Mouse (Mus musculus): ENCODE data around the gene Camta2. TPM values are rescaled to one million over a fixed set of nuclear protein-coding genes. Genes with fewer than 3 reads are reported as not detected.

Camta2 gene
- polyA plus RNA-seq, 1 experiment from 2014 or later, result 9.2 TPM

DNA sequence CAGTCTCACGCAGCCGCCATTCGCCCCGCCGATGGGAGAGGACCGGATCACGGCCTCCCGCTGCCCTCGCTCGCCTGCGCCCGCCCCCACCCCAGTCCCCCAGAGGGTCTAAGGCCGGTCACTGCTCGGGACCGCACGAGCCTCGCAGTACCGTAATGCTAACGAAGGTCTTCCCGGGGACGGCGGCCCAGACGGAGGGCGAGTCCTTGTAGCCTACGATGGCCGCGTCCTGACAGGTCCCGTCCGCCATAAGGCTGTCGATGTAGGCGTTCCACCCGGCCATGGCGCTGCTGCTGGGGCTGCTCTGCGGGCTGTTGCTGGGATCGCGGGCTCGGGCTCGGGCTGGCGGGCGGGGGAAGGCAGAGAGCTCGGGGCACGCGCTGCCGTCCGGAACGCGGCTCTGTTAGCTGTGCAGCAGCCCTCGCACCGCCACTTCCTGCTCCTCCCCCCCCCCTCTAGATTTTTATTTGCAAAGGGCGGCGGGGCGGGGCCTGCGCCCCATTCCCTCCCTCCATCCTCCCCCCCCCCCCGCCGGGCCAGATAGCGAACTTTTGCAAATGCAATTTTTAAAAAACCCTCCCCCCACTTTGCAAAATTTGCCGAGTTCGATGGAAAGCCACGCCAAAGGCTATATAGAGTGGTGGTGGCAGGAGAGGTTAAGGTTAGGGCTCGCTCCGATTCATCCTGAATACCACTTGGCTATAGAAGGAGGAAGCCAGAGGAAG, 33.5 kb downstream of the Camta2 start, which contains the start of gene Pfn1:
Gene Pfn1 (minus strand): TSS at position 447 of the 725 bp plus-strand sequence.
- no peaks in the 10 kb centered on the region for H3K9me3 ChIP-seq (replicated peaks; ENCODE audit: low read length)
- peaks cover 29% of the 10 kb centered on the region for H3K4me1 ChIP-seq (replicated peaks; ENCODE audit: insufficient read depth, low read length)
- peak within 1 kb of the TSS; percentile 90 for H3K4me2 ChIP-seq (ENCODE audit: low read length)
- no peaks in the 10 kb centered on the region for H3K27me3 ChIP-seq (ENCODE audit: insufficient read depth, low read length)
- ATAC-seq (replicated peaks; ENCODE audit: low FRiP score, low read depth) (peak; percentile 33), DNase-seq (ENCODE audit: low spot score) (peak; percentile 91)
- peaks cover 29% of the 10 kb centered on the region for H3K36me3 ChIP-seq (ENCODE audit: insufficient read depth, low read length)
- peak within 1 kb of the TSS; percentile 91 for H3K4me3 ChIP-seq (replicated peaks; ENCODE audit: low read depth, low read length)
- peak within 1 kb of the TSS; percentile 98 for H3K9ac ChIP-seq (ENCODE audit: low read depth, low read length)
- peak within 1 kb of the TSS; percentile 99 for H3K27ac ChIP-seq
- under 1% methylated on average over 44 of the region's 61 CpGs for WGBS
- TF ChIP-seq CTCF (IDR thresholded peaks at IDR 0.05; ENCODE audit: low read depth), result no peak

DNA sequence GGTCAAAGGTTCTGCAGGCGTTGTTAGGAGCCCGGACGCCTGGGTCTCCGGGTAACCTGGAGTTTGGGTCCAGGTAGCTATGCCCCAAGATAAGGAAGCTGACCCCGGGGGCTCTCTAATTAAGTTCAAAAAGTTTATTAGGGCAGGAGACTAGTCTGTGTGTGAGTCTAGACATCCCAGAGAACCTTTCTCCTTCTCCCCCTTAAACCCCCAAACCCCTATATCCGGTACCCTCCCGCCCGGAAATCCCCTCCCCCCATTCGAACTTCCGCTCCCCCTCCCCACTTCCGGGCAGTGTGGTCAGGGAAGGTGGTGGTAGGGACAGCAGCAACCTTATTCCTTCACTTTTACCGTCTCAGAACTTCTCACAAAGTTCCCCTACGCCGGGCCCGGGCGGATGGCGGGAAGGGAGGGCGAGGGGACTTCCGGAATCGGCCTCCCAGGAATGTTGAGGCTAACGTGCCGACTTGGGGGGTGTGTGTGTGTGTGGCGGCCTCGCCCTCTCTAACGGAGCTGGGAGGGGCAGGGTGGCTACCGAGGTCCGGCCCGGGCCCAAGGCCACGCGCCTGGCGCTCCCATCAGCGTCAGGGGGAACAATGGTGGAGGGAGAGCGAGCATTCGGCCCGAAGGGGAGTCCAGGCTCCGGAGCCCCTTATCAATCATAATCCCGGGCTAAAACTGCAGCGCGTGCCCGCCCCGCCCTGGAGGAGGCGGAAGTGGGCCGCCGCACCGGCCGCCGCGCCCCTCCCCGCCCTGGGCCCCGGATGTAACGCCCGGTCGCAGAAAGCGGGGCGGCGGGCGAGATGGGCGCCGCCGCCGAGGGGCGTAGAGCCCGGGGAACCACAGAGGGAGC, 34.3 kb downstream of the Camta2 start:
- no peaks in the 10 kb centered on the region for H3K9me3 ChIP-seq (replicated peaks; ENCODE audit: low read length)
- ATAC-seq (replicated peaks; ENCODE audit: low FRiP score, low read depth), result peak; percentile 37
- peaks cover 29% of the 10 kb centered on the region for H3K4me1 ChIP-seq (replicated peaks; ENCODE audit: insufficient read depth, low read length)
- no peaks in the 10 kb centered on the region for H3K27me3 ChIP-seq (ENCODE audit: insufficient read depth, low read length)
- peak overlapping the region; percentile 90 for H3K4me2 ChIP-seq (ENCODE audit: low read length)
- peak overlapping the region; percentile 91 for H3K4me3 ChIP-seq (replicated peaks; ENCODE audit: low read depth, low read length)
- peaks cover 37% of the 10 kb centered on the region for H3K36me3 ChIP-seq (ENCODE audit: insufficient read depth, low read length)
- H3K27ac ChIP-seq, result peak overlapping the region; percentile 99
- peak; percentile 85 for DNase-seq (ENCODE audit: low spot score)
- peak overlapping the region; percentile 98 for H3K9ac ChIP-seq (ENCODE audit: low read depth, low read length)
- TF ChIP-seq CTCF (IDR thresholded peaks at IDR 0.05; ENCODE audit: low read depth), result no peak
- under 1% methylated on average over 60 of the region's 63 CpGs for WGBS

DNA sequence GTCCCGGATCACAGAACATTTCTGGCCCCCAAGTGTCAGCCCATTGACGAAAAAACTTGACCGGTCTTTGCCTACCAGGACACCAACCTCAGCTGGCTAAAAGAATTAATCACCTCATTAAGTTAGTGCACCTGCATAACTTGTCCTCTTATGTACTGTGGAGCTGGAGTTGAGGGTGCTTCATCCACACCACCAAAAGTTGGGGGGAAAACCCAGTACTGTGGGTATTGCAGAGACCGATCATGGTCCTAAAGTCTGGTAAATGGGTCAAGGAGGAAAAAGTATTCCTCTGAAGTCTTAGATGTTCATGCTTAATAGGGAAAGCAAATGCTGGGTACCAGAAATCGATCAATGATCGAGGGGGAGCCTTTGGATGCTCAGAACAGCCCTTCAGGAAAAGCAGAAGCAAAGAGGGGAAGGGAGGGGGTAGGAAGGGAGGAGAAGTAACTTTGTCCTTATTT, 35.0 kb downstream of the Camta2 start:
- Histone ChIP-seq H3K4me2 (ENCODE audit: low read length) (peak overlapping the region; percentile 90), H3K36me3 (ENCODE audit: insufficient read depth, low read length) (peaks cover 38% of the 10 kb centered on the region), H3K4me3 (replicated peaks; ENCODE audit: low read depth, low read length) (peak overlapping the region; percentile 91), H3K4me1 (replicated peaks; ENCODE audit: insufficient read depth, low read length) (peaks cover 29% of the 10 kb centered on the region), H3K27me3 (ENCODE audit: insufficient read depth, low read length) (no peaks in the 10 kb centered on the region), H3K27ac (peak overlapping the region; percentile 99), H3K9ac (ENCODE audit: low read depth, low read length) (peak overlapping the region; percentile 98), H3K9me3 (replicated peaks; ENCODE audit: low read length) (no peaks in the 10 kb centered on the region)
- no peak for TF ChIP-seq CTCF (IDR thresholded peaks at IDR 0.05; ENCODE audit: low read depth)
- 30% methylated on average over 6 of the region's 6 CpGs for WGBS
- ATAC-seq (replicated peaks; ENCODE audit: low FRiP score, low read depth), result no peak
- no peak for DNase-seq (ENCODE audit: low spot score)

DNA sequence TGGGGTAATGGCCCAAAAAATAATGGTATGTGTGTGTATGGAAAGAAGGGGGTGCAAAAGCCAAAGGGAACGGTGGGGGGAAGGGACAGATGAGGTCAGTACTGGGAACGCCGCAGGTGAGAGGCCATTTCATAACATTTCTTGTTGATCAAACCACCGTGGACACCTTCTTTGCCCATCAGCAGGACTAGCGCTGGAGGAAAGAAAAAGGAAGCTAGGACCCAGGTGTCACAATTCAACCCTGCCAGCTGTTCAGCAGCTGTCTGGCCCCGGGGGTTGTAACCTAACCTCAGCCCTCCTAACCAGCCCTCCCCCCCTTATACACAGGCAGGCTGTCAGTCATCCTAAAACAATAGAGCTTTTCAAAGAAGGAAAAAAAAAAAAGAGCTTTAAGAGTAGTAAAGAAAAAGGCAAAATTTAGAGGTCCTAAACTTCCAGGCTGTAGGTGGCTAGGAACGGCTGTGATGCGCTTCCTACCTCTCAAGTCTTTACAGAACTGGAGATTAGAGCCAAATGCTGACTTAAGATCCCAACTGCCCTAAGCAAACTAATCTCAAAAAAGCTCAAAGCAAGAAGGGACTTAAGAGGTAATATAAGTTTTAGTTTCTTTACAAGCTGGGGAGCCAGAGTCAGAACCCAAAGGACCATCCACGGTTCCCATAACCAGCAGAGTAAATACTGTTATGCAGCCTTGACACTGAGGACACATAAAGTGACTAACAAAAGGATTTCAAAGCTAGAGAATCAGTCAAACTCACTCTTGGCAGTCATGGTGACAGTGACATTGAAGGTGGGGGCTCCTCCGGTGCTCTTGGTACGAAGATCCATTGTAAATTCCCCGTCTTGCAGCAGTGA, 35.6 kb downstream of the Camta2 start:
- H3K9ac ChIP-seq (ENCODE audit: low read depth, low read length), result peak overlapping the region; percentile 98
- ATAC-seq (replicated peaks; ENCODE audit: low FRiP score, low read depth) (no peak), DNase-seq (ENCODE audit: low spot score) (peak; percentile 15)
- H3K4me1 ChIP-seq (replicated peaks; ENCODE audit: insufficient read depth, low read length), result peaks cover 23% of the 10 kb centered on the region
- peaks cover 38% of the 10 kb centered on the region for H3K36me3 ChIP-seq (ENCODE audit: insufficient read depth, low read length)
- 0 out of 2 replicates have a peak overlapping the region, but pooled peaks have one; percentile 31 for H3K27ac ChIP-seq
- WGBS, result 42% methylated on average over 12 of the region's 12 CpGs
- peak overlapping the region; percentile 90 for H3K4me2 ChIP-seq (ENCODE audit: low read length)
- no peak for TF ChIP-seq CTCF (IDR thresholded peaks at IDR 0.05; ENCODE audit: low read depth)
- H3K9me3 ChIP-seq (replicated peaks; ENCODE audit: low read length), result no peaks in the 10 kb centered on the region
- H3K27me3 ChIP-seq (ENCODE audit: insufficient read depth, low read length), result no peaks in the 10 kb centered on the region
- H3K4me3 ChIP-seq (replicated peaks; ENCODE audit: low read depth, low read length), result peak overlapping the region; percentile 91

DNA sequence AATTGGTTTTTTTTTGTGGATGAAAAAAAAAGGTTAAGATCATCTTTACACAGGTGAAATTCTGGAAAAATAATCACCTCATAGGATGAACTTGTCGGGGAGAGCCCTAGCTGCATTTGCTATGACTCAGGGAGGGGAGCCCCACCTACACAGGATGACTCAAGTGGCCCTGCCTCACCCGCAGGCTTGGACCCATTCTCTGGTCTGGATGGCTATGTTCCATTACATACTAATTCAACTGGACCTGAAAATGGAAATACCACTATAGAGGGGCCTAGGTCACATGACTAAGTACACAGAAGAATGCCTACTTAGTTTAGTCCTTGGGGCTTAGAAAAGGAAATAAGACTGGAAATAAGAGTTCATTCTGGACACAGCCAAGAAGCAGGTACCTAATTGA, 36.5 kb downstream of the Camta2 start:
- Histone ChIP-seq H3K9me3 (replicated peaks; ENCODE audit: low read length) (no peaks in the 10 kb centered on the region), H3K27me3 (ENCODE audit: insufficient read depth, low read length) (no peaks in the 10 kb centered on the region), H3K36me3 (ENCODE audit: insufficient read depth, low read length) (peaks cover 38% of the 10 kb centered on the region), H3K4me3 (replicated peaks; ENCODE audit: low read depth, low read length) (no peak overlapping the region), H3K4me1 (replicated peaks; ENCODE audit: insufficient read depth, low read length) (peaks cover 17% of the 10 kb centered on the region), H3K27ac (no peak overlapping the region), H3K9ac (ENCODE audit: low read depth, low read length) (no peak overlapping the region), H3K4me2 (ENCODE audit: low read length) (no peak overlapping the region)
- no peak for TF ChIP-seq CTCF (IDR thresholded peaks at IDR 0.05; ENCODE audit: low read depth)
- ATAC-seq (replicated peaks; ENCODE audit: low FRiP score, low read depth), result no peak
- no peak for DNase-seq (ENCODE audit: low spot score)
- 63% methylated on average over 2 of the region's 2 CpGs for WGBS
